Mouse (Mus musculus): ENCODE data around the gene Dgke. TPM values are rescaled to one million over a fixed set of nuclear protein-coding genes. Genes with fewer than 3 reads are reported as not detected.

Dgke gene
- polyA plus RNA-seq (2017; shearing (Covaris generic)): 10 to 100 TPM; 10.0 to 12.2 TPM

DNA sequence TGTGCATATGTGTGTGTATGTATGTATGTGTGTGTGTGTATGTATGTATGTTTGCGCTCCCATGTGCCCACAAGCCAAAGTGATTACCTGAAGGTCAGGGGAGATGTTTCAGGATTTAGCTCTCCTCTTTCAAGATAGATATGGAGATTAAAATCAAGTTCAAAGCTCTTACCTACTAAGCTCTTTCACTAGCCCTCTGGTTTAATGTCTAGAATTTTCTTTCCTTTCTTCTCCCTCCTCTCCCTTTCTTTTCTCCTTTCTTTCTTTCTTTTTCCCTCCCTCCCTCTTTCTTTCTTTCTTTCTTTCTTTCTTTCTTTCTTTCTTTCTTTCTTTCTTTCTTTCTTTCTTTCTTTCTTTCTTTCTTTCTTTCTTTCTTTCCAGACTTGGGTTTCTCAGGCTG, at the start of gene Dgke:
Gene Dgke (minus strand): TSS at position 101 of the 400 bp plus-strand sequence.

DNA sequence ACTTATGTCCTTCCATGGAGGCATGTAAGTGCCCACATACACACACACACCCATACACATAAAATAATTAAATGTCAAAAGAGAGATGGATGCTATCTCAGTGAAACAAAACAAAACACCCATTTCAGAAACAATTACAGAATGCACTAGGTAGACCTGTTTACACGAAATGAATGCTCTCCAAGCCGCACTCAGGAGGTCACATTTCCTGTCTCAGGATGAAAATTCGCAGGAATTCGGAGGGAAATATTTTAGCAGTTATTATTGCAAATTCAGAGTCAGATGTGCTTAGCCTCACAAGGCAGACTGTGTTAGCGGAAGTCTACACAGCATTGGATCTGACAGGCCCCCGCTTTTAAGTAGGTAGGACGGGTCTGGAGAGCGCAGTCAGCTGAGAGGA, 6.9 kb upstream of the Dgke start, which contains the start of gene Gm525:
Gene Gm525 (plus strand): TSS at position 301 of the 400 bp plus-strand sequence.

DNA sequence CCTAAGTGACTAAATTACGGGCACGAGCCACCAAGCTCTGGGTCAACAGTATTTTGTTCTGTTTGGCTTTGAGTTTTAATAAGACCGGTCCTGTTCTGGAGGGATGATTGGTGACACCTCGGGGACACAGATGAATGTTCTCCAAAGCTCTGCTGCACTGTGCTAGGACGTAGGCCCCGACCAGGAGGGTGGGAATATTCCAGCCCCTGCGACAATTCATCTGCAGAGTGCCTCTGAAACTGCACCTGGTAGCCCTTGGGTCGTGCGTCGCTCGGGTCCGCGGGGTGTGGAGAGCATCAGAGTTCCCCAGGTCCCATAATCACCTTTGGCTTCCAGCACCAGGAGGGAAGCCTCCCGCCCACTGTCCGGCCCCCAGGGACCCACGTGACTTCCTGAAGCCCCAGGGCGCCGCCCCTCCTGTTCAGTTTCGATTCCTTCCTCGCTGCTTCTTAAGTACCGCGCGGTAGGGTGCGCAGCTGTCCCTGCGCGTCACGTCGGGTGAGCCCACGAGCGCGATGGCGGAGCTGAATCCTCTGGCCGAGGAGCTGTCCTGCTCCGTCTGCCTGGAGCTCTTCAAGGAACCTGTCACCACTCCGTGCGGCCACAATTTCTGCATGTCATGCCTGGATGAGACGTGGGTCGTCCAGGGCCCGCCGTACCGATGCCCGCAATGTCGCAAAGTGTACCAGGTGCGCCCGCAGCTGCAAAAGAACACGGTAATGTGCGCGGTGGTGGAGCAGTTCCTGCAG, 67.5 kb downstream of the Dgke start, which contains the start of gene Trim25:
Gene Trim25 (plus strand): TSS at position 403 of the 749 bp plus-strand sequence.

Other genes with a start within 250 kb of the Dgke start
- gene Akap1, start 202.3 kb downstream of the Dgke start, polyA plus RNA-seq (2017; shearing (Covaris generic)): 1 to 10 TPM; 2.7 to 2.8 TPM
- 10 to 100 TPM in 1 of 2 experiments, 1 to 10 TPM in 1; 8.5 to 19.7 TPM for gene Scpep1, start 111.4 kb downstream of the Dgke start, polyA plus RNA-seq (2017; shearing (Covaris generic))
- gene Elobl, start 99.9 kb downstream of the Dgke start, polyA plus RNA-seq (2017; shearing (Covaris generic)): not detected
- gene Coil, start 96.6 kb downstream of the Dgke start, polyA plus RNA-seq (2017; shearing (Covaris generic)): 10 to 100 TPM; 13.4 to 13.8 TPM
- 10 to 100 TPM; 29.7 to 32.5 TPM for gene Trim25, start 67.5 kb downstream of the Dgke start, polyA plus RNA-seq (2017; shearing (Covaris generic))
- 1 to 10 TPM in 1 of 2 experiments, under 1 TPM in 1; 0.31 to 1.8 TPM for gene Gm525, start 7.0 kb upstream of the Dgke start, polyA plus RNA-seq (2017; shearing (Covaris generic))
- gene Nog, start 235.5 kb upstream of the Dgke start, polyA plus RNA-seq (2017; shearing (Covaris generic)): under 1 TPM in 1 of 2 experiments, not detected in 1; 0.27 TPM

All from inflammation-experienced regulatory T-cells (primary cell).